Mouse (Mus musculus): Measurements from ENCODE around the gene C1qtnf4.

The C1qtnf4 gene

DNA sequence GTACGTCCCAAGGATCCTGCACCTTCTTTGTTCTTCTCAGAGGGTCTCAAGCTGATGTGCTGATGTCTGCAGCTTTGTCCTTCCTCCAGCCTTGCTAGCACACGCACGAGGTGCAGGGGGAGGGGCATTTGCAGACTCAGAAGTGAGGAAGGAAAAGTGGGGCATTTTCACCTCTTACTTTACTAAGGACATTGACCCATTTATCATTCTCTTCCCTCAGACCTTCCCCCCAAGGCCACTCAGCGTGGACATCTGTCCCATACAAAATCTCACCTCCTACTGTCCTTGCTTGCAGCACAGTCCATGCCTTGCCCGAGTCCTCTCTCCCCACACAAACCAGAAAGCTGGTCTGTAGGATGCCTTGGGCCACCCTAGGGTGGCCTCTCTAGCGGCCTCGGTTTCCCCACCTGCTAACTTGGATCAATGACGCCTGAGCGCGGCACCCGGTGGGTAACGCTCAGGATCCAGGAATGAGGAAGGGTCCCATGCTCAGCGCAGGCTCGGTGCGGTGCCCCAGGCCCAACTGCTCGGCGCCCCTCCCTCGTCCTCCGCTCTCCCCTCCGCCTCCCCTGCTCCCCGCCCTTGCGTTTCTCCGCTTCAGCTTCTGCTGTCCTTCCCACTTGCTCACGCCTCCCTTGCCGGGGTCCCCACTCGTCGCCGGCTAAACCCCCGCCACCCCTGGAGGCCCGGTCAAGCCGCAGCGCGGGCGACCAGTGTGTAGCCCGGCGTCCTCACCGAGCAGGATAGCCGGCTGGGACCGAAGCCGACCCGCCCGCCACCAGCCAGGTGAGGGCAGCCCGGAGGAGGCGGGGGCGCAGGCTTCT lies at the start of gene C1qtnf4:
Gene C1qtnf4, plus strand, starts transcription at position 643 of the 824 bp plus-strand sequence.
- peak; percentile 66 to 75 for DNase-seq

GRCm38 (mm10) chr2:90838621-90839020 lies 47.0 kb upstream of the C1qtnf4 start:
- no peak for DNase-seq

DNA sequence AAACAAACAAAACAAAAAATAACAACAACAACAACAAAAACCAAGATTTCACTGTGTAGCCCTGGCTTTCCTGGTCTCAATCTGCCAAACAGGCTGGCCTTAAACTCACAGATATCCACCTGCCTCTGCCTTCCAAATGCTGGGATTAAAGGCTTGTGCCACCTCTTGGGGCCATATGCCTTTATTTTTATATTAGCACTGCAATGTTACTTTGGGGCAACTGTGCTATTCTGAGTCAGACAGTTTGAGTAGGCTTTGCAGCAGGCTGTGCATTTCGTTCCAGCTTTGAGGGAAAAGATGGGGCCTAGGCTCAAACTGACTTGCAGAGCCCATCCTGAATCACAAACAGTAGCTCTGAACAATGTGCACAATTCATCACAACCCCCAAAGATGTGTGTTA lies 42.0 kb upstream of the C1qtnf4 start:
- no peak for DNase-seq

DNA sequence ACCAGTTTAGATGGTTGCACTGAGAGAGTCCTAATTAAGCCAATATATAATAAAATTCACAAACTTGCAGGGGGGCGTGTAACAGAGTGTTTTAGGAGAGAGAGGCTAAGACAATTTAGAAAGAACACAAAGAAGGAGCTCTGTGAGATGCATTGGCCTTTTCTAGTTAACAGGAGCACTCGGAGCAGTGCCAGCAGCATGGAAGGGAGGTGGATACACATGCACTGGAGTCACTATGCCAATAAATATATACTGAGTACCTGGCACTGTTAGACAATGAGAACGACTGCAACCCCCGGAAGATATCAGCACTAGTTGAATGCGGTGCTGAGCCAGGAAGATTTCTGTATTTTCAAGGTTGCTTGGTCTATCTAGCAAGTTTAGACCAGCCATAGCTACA lies 41.4 kb upstream of the C1qtnf4 start:
- peak in 1 of 2 experiments; percentile 25 for DNase-seq

DNA sequence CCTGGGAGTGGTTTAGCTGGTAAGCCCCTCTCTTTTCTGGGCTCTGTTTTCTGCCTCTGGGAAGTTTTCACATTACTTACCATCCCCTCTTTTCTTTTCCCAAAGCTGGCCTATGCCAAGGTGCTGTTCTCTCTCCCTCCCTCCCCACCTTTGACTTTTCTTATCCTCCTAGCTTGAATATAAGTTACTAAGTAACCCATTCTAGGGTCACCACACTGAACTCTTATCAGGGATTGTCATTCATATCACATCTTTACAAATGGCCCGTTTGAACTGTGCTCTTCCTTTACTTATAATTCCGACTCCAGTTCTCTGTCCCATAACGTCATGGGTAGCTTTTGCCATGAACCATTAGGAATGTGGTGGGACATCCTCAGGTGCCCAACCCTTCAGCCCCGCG lies 40.4 kb upstream of the C1qtnf4 start:
- DNase-seq, result no peak

- DNase-seq, result no peak
Observed at GRCm38 (mm10) chr2:90846171-90846570, 39.5 kb upstream of the C1qtnf4 start.

DNA sequence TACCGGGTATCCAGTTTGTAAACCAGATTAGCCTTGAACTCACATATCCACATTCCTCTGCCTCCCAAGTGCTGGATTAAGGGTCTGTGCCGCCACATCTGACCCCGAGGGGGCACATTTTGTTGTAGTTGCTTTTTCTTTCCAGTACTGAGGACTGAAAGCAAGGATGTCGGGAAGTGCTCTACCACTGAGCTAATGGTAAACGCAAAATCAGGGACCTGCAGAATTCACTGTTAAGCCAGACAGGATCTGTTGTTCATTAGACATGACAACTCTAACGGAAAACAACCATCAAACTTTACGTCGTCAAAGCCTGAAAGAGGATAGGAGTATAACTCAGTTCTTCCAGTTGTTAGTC lies 39.1 kb upstream of the C1qtnf4 start:
- DNase-seq, result peak in 1 of 2 experiments; percentile 20

- DNase-seq, result peak; percentile 98 to 99
Observed at GRCm38 (mm10) chr2:90846955-90847680, 38.5 kb upstream of the C1qtnf4 start, which contains the start of gene Mtch2. Mtch2 (plus strand) TSS chr2:90847155.

DNA sequence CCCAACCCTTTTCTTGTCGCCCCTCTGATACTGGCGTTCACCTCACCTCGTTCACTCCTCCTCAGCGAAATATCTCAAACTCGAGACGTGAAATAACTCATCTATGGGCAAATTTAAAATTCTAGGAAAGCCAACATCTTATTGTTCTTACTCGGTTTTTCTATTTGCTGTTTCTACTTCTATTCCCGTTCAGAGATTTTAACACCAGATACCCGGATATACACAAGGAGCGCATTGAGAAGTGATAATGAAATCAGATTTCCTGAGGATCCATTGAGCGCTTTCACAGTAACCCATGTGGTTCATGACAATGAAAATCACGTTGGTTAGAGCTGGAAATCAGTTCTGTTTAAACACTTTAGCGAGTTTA lies 38.0 kb upstream of the C1qtnf4 start:
- no peak for DNase-seq

DNA sequence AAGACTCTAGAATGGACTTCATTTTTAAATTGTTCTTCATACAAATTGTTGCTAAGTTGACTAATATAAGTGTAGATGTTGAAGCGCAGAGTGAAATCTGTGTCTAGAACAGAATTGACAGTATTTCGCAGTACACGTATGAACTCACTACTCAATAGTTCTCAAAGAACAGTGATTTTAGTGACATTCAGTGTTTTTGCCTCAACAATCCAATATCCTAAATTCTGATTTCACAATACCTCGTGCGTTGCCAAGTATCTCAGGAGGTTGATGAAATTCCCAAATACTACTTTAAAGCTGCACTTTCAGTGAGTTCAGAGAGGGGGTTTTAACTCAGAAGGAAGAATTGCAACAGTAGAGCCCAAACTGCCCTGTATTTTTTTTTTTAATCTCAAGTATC lies 37.3 kb upstream of the C1qtnf4 start:
- DNase-seq, result no peak

- peak; percentile 71 to 74 for DNase-seq
Observed at GRCm38 (mm10) chr2:90850401-90850800, 35.3 kb upstream of the C1qtnf4 start.

DNA sequence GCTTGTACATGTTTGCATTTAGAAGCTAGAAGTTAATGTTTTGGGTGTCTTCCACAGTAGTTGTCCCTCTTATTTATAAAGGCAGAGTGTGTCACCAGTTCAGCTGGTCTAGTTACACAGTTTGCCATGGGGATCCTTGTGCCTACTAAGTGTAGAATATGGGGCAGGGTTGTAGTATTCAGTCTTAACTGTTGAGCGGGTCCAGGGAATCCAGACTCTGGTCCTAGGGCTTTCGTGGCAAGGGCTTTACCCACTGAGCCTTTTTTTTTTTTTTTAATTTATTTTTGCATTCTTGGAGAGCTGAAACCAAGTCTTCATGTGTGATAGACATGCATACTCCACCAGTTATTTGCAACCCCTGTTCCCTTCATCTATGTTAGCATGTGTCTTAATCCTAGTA lies 24.2 kb upstream of the C1qtnf4 start:
- no peak for DNase-seq

DNA sequence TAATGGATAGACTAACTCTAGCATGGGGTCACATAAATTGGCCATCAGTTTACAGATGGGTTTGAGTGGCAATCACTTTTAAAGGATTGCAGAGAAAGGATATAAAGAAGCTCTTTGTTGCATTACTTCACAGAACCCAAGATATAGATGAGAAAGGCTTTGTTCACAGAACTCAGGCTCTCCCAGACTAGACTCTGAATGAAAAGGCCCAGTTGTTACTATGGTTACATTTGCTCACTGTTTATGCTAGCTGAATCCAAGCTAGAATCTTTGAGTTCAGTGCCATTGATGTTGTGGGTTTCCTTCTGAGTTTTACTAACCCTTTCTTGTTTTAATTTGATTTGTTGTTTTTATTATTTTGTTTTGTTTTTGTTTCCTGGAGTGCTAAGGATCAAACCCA lies 21.5 kb upstream of the C1qtnf4 start:
- no peak for DNase-seq

DNA sequence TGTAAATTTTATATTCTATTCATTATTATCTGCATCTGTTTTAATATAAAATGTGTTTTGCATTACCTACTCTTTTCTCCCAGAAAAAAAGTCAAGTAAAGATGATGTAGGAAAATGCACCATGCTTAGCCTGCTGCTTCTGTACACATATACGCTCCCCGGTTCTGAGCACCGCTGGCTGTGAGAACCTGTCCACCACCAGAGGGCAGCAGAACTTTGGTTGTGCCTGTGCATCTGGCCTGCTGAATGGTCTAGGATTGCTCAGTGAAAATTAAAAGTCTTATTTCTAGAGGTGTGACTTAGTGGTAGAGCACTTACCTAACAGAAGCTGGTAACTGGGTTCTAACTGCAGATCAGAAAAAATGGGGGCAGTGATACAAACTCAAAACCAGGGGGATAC lies 19.1 kb upstream of the C1qtnf4 start:
- DNase-seq, result peak; percentile 85 to 88

- no peak for DNase-seq
Observed at GRCm38 (mm10) chr2:90870136-90870601, 15.5 kb upstream of the C1qtnf4 start.

DNA sequence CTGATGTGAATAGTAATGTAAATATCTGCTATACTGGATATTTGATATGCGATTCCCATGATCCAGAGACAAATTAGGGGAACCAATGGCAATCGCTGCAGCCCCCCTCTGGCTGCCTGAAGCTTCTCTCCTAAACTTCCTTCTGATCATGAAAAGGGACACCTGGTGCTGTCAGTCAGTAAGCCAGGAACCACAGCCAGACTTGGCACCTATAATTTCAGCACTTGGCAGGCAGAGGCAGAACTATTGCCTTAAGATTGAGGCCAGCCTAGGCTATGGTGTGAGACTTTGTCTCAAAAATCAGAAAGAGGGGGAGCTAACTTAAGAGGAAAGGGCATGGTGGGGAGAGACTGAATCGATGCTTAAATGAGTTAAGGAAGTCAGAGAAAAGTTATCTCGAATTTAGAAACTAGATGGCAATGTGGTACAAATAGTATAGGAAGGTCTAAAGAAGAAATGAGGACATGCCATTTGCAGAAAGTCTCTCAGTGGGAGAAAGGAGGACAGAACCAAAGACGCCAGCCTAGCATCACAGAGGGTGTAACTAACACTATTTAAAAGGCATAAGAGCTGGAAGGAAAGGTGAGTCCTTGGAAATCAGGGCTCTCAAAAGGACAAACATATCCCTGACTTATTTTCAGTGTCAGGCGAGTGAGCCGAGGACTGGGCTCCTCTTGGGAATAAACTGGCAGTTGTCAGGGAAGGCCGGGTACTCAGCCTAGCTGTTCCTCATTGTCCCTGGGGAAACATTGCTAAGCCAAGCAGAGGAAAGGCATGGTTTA lies 14.3 kb upstream of the C1qtnf4 start:
- peak in 1 of 2 experiments; percentile 42 for DNase-seq

DNA sequence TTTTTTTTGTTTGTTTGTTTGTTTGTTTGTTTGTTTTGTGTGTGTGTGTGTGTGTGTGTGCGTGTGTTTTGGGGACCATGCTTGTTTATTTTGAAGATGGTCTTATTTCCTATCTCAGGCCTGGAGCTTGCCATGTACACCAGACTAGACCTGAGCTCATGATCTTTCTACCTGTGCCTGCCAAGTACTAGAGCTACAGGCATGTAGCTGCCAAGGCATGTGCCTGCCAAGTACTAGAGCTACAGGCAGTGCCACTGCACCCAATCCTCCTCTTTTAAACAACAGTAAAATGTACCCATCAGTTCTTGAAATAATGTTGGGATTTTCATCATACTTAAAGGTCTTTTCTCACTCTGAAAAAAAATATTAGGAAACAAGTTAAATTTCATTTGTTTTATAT lies 11.6 kb upstream of the C1qtnf4 start:
- DNase-seq, result peak in 1 of 2 experiments; percentile 44

DNA sequence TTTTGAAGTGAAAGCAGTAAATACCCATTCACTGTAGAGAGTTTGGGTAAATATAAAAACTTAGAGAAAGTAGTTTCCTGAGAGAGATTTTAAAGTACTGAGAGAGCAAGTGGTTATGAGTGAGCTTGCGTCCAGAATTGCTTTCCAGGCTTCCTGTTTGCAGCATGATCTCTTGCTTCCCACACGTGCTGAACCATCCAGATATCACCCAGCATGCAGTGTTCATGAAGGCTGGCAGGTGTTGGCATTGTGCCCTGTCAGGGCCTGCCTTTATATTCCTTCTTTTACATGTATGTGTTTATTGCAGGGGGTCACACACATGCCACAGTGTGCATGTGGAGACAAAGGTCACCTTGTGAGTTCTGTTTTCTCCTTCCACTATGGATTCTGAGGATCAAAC lies 10.4 kb upstream of the C1qtnf4 start:
- DNase-seq, result no peak

DNA sequence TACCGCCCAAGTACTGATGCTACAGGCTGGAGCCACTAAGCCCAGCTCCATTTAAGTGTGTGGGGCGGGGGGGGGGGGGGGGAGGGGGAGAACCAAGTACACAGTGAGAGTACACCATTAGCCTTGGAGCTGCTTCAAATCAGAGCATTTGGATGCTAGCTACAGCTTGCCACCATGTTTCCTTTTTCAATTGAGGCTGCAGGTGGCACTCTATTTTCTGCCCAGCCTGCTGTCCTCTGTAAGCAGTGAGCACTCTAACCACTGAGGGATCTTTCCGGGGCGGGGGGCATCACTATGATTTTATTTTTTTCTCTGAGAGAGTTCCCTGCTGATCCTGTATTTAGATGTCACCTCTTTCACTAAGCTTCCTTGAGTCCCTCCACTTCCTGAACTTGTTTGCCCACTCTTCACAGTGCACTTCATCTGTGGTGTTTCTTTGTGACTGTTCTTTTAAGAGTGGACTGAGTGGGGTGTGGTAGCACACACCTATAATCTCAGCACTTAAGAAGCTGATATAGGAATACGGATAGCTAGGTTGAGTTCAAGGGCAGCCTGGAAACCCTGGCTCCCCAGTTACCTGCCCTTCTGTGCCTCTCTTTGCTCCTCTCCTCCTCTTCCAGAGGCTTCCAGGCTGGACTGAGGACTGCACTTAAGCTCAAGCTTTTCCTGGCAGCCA lies 7.9 kb upstream of the C1qtnf4 start:
- no peak for DNase-seq

GRCm38 (mm10) chr2:90879419-90879818 lies 6.2 kb upstream of the C1qtnf4 start:
- no peak for DNase-seq

DNA sequence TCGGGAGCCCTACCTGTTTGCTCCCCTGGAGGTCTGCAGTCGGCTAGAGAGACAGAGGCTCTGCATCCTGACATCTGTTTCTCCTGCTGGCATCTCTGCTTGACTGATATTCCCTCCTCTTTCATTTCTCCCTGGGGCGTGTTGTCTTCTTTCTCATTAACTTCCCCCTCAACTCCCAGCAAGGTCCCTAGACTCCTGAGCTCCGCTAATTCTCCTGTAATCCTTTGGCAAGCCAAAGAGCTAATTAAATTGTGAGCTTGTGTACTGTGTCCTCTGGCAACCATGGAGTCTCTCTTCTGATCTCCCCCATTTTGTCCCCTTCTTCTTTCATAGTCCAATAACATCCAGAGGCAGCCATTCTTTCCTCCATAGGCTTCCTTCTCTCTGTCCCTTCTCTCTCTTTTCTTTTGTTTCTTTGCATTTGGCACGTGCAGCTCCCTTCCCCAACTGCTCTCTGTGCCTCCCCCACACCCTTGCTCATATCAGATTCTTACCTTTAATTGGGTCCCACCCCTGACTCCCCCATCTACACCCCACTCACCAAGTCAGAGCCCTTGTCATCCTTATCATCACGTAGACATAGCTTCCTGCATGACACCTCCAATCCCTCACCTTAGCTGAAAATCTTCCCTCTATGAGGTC lies 5.4 kb upstream of the C1qtnf4 start:
- DNase-seq, result no peak

- no peak for DNase-seq
Observed at GRCm38 (mm10) chr2:90881824-90882223, 3.8 kb upstream of the C1qtnf4 start.
